Mouse (Mus musculus) A20 (cell line): Measurements from ENCODE around the gene Gimd1.

Source experiments
- DNase-seq: peaks from one replicate; pipeline ENCODE4 v3.0.0-alpha.2; 2011; ENCODE audit warnings: low read depth, low spot score

Gimd1 gene

GRCm38 (mm10) chr3:132629601-132630239, at the start of gene Gimd1:
Gimd1 (plus strand) TSS chr3:132629820.
- DNase-seq: no peak

GRCm38 (mm10) chr3:132581198-132581597, 48.4 kb upstream of the Gimd1 start:
- peak; percentile 84 for DNase-seq

GRCm38 (mm10) chr3:132582339-132582738, 47.3 kb upstream of the Gimd1 start:
- peak; percentile 77 for DNase-seq

- no peak for DNase-seq
These were observed 44.3 kb upstream of the Gimd1 start for GRCm38 (mm10) chr3:132585122-132585972.

- DNase-seq: no peak
These were observed 41.5 kb upstream of the Gimd1 start for GRCm38 (mm10) chr3:132588146-132588545.

DNA sequence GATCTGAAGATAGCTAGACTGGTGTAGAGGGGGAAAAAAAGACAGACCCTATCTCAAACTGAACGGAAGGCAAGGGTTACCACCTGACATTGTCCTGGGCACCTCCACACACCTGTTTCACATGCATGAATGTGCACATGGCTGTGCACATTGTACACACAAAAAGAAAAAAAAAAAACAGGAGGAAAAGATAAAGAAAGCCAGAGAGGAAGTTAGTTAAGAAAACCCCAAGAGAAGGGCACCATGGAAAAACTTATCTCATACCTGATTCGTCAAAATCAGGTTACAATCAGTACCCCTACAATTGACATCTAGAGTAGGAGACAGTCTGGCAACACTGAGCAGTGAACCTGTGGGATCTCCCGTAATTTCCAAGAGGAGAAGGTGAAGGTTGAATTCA, 39.6 kb upstream of the Gimd1 start:
- DNase-seq: no peak

DNA sequence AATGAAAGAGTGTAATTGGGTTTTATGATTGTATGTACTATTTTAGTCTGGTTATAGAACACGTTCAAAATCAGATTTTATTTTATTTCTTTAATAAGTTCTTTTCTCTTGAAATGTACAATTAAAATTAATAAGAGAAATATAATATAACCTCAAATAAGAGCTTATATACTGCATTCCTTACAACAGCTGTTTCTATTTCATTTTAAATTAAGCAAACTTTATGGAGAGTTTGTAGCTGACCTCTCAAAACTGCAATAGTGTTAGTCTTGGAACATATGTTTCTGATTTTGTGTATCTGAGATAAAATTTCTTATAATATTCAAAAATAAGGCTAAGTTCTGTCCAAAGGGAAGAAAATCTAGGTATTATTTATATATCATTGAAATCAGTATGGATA, 39.0 kb upstream of the Gimd1 start:
- no peak for DNase-seq

GRCm38 (mm10) chr3:132628741-132629140, 879 bp upstream of the Gimd1 start:
- DNase-seq: no peak

GRCm38 (mm10) chr3:132633261-132633660, 3.6 kb downstream of the Gimd1 start:
- DNase-seq: no peak

- DNase-seq: no peak
These were observed 7.5 kb downstream of the Gimd1 start for GRCm38 (mm10) chr3:132637080-132637479.

- DNase-seq: no peak
These were observed 14.5 kb downstream of the Gimd1 start for GRCm38 (mm10) chr3:132644071-132644470.

GRCm38 (mm10) chr3:132646814-132647213, 17.2 kb downstream of the Gimd1 start:
- no peak for DNase-seq

GRCm38 (mm10) chr3:132649368-132649767, 19.7 kb downstream of the Gimd1 start:
- no peak for DNase-seq

DNA sequence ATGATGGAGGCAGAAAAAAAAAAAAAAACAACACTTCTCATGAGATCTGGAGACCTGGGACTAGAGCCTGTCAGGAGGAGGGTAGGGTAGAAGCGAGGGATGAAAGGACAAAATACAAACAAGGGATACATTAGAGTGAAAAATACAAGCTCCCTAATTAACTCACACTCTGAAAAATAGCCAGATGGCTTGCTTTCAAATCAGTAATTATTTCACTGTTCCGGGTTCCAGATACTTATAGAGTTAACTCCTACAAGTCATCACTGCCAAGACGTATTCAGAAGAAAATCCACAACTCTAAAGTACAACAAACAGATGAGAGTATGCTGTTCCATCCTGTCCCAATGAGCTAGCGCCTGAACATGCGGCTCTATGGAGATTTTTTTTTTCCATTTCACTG, 20.6 kb downstream of the Gimd1 start:
- DNase-seq: no peak

GRCm38 (mm10) chr3:132651776-132652175, 22.2 kb downstream of the Gimd1 start:
- DNase-seq: no peak

DNA sequence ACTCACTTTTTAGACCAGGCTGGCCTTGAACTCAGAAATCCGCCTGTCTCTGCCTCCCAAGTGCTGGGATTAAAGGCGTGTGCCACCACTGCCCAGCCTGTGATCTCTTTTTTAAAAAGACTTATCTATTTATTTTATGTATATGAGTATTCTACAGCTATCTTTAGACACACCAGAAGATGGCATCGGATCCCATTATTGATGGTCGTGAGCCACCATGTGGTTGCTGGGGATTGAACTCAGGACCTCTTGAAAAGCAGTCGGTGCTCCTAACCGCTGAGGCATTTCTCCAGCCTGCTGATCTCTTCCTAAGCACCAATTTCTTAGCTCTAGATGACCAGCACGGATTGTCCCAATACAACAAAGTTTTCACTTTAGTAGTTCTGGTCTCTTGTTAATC, 24.3 kb downstream of the Gimd1 start:
- no peak for DNase-seq

- DNase-seq: no peak
These were observed 26.3 kb downstream of the Gimd1 start for GRCm38 (mm10) chr3:132655955-132656354.

DNA sequence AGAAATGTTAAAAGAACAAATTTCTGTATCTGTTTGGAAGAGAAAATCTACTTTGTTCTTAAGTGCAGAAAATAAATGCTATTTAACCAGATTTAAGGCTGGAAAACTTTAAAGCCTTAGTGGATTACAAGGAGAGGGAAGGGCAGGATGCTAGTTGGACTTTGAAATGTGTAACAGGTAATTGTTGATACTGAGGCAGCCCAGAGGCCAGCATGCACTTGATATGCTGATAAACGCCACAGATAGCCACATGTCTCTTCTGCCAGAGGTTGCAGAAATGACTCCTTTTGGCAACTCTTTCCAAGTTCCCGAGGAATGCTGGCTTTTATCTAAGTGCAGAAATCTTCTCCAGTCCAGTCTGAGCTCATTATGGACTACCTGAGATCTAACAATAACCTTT, 47.9 kb downstream of the Gimd1 start:
- DNase-seq: no peak

- peak; percentile 97 for DNase-seq
These were observed 54.0 kb downstream of the Gimd1 start, which contains the start of gene Tbck for GRCm38 (mm10) chr3:132683447-132684230. Tbck (plus strand) TSS chr3:132684144.

DNA sequence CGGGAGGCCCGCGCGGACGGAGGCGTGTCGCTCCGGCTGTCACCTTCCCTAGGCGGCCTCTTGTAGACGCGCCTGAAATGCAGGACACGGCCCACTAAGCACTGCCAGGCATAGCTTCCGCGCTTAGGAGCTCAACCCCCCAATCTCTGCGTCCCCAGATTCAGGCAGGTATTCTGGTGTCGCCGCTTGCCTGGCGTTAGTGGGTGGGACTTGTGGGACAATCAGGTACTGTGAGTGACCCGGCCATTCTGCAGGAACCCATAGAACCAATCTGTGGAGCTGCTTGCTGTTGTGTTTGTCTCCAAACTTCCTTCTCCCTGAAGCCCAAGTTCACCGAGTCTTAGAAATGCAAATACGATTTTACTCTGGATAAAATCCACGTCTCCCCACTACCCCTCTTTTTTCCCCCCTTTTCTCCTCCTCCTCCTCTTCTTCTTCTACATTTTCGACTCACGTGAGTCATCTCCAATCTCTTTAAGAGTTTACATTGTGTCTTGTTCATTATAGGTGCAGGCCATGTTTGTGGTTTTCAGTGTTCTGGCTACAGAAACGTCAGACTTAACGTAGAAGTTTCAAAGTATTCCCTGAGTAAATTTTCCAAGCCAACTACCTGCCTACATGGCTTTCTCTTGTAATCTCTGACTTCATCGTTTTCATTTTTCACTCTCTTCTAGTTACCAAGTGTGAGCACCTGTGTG, 54.8 kb downstream of the Gimd1 start, which contains the start of gene Aimp1:
TSS of gene Aimp1 (minus strand) at position 140 of the 698 bp plus-strand sequence.
- DNase-seq: no peak
